Mouse (Mus musculus) gastrocnemius, postnatal 36 days (tissue): ENCODE results near the gene Gm10139. TPM values are rescaled to one million over a fixed set of nuclear protein-coding genes. Genes with fewer than 3 reads are reported as not detected.
"Not testable (repeated sequence)": the region's sequence is repeated elsewhere in the genome, so short reads cannot be mapped to it uniquely, and the experiment has no call there.

Experiments used
- DNase-seq, 2 experiments: peaks; one replicate each; pipeline ENCODE4 v3.0.0; 2022
- intact Hi-C: fragments of 180-260 bp; cut with DNase I; formaldehyde crosslinking; loops from one replicate; pipeline ENCODE4 v1.15.1; 2025
- long read RNA-seq, 2 experiments: library from polyadenylated mRNA; stranded (forward); transcript quantifications; one replicate each; pipeline ENCODE4 v2.0.0; 2021
- total RNA-seq, 2 experiments: library from RNA; stranded (reverse); gene quantifications; 2 replicates each; pipeline ENCODE4 v1.2.3; 2021

The Gm10139 gene
- total RNA-seq: not detected
- long read RNA-seq, experiment 1: 0 reads
- long read RNA-seq, experiment 2: 0 reads

GRCm38 (mm10) chr13:65512378-65512777 is at the start of gene Gm10139:
Gm10139 (plus strand) TSS chr13:65512678.
- intact Hi-C loops, DNase-seq: not testable (repeated sequence)

GRCm38 (mm10) chr13:65557636-65558035 is 45.2 kb downstream of the Gm10139 start:
- intact Hi-C loops, DNase-seq: not testable (repeated sequence)

Other genes with a start within 250 kb of the Gm10139 start
- gene Zfp369, start 233.9 kb upstream of the Gm10139 start, total RNA-seq: 1 to 10 TPM; 8.4 to 9.0 TPM